Mouse (Mus musculus) midbrain, embryonic 12.5 days (tissue): ENCODE results near the gene Gm10306. TPM values are rescaled to one million over a fixed set of nuclear protein-coding genes. Genes with fewer than 3 reads are reported as not detected.

ENCODE experiments used
- ATAC-seq: fragments of 200-750 bp; cut with Nextera tagmentation; 2 replicates; pipeline ENCODE4 v1.8.0; 2017; ENCODE audit warnings: low read depth, moderate TSS enrichment, moderate library complexity; ENCODE audit not compliant: low FRiP score
- H3K27ac ChIP-seq: fragments of 300-500 bp; sonication (generic); replicated peaks from 2 replicates; pipeline ENCODE4 v1.5.1; 2016; ENCODE audit warnings: mild to moderate bottlenecking
- H3K27me3 ChIP-seq: fragments of 300-500 bp; sonication (generic); 2 replicates; pipeline ENCODE4 v1.6.1; 2016; ENCODE audit warnings: mild to moderate bottlenecking
- H3K36me3 ChIP-seq: fragments of 300-500 bp; sonication (generic); 2 replicates; pipeline ENCODE4 v1.6.1; 2016
- H3K4me1 ChIP-seq: fragments of 300-500 bp; sonication (generic); 2 replicates; pipeline ENCODE4 v1.6.1; 2016
- H3K4me2 ChIP-seq: fragments of 300-500 bp; sonication (generic); replicated peaks from 2 replicates; pipeline ENCODE4 v1.6.1; 2016; ENCODE audit warnings: mild to moderate bottlenecking, moderate library complexity
- H3K4me3 ChIP-seq: fragments of 300-500 bp; sonication (generic); 2 replicates; pipeline ENCODE4 v1.5.1; 2016; ENCODE audit warnings: mild to moderate bottlenecking
- H3K9ac ChIP-seq: fragments of 300-500 bp; sonication (generic); replicated peaks from 2 replicates; pipeline ENCODE4 v1.6.1; 2016; ENCODE audit warnings: mild to moderate bottlenecking, moderate library complexity
- H3K9me3 ChIP-seq: fragments of 300-500 bp; sonication (generic); 2 replicates; pipeline ENCODE4 v1.6.1; 2016; ENCODE audit warnings: mild to moderate bottlenecking
- WGBS: fragments of 180-500 bp; shearing (Covaris S2); methylation state at CpG from one replicate; pipeline ENCODE4 v1.1.7; 2016; 5-methylcytosine and 5-hydroxymethylcytosine counted together
- polyA plus RNA-seq: library from polyadenylated mRNA; unstranded; fragments of >200 nt; fragmentation: Nextera tagmentation; extraction: Ambion mirVana; gene quantifications from 2 replicates; pipeline ENCODE4 v1.2.1, GENCODE M21; 2016

Gene Gm10306
- polyA plus RNA-seq: 0.88 TPM in 1 of 2 replicates, not detected in the other

DNA sequence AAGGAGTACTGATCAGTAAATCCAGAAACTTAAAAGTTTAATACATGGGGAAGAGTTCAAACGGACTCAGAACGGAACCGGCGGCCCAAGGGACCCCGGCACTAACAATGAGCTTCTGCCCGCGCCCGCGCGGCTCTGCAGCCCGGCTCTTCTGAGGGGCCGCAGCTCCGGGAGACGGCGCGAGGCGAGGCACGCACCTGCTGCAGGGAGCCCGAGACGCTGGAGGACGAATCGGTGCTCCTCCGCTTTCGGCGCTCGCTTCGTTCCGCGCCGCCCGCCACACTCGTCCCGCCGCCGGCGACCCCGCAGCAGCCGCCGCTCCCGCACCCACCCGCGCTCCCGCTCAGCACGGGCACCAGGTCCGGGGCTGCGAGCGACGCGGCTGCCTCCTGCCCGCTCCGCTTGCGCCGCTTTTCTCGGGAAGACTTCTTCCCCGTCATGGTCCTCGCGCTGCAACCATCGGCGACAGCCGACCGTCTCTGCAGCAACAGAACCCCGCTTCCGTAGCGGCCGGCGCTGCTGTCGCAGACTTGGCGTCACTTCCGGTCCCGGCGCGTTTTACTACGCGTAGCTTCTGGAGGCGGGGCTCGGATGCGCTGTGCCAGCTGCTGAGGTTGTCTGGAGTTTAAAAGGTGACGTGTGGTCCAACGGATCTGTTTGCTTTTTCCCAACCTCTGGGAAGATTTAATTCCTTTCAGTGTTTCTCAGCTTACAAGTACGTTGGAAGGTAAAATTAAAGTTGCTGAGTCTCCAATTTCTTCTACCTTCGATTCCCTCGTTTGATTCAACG lies at the start of gene Gm10306, which contains the start of gene Caap1:
Gm10306 (plus strand) TSS at position 282 of the 790 bp plus-strand sequence.
Caap1 (minus strand) TSS at position 532 of the 790 bp plus-strand sequence.
- Histone ChIP-seq H3K9ac (peak within 1 kb of the TSS; percentile 83), H3K4me3 (peak within 1 kb of the TSS; percentile 98), H3K36me3 (no peaks in the 10 kb centered on the region), H3K27ac (peak within 1 kb of the TSS; percentile 88), H3K4me2 (peak within 1 kb of the TSS; percentile 69), H3K27me3 (no peaks in the 10 kb centered on the region), H3K9me3 (no peaks in the 10 kb centered on the region), H3K4me1 (peaks cover 10% of the 10 kb centered on the region)
- 1% methylated on average over 68 of the region's 83 CpGs for WGBS
- ATAC-seq: peak; percentile 98

- no peak for ATAC-seq
- Histone ChIP-seq H3K36me3 (peaks cover 22% of the 10 kb centered on the region), H3K9ac (no peak overlapping the region), H3K4me2 (no peak overlapping the region), H3K4me1 (no peaks in the 10 kb centered on the region), H3K9me3 (no peaks in the 10 kb centered on the region), H3K27ac (no peak overlapping the region), H3K4me3 (no peak overlapping the region), H3K27me3 (no peaks in the 10 kb centered on the region)
- WGBS: 72% methylated on average over 3 of the region's 3 CpGs
Observed at GRCm38 (mm10) chr4:94515366-94515765, 41.0 kb upstream of the Gm10306 start.

DNA sequence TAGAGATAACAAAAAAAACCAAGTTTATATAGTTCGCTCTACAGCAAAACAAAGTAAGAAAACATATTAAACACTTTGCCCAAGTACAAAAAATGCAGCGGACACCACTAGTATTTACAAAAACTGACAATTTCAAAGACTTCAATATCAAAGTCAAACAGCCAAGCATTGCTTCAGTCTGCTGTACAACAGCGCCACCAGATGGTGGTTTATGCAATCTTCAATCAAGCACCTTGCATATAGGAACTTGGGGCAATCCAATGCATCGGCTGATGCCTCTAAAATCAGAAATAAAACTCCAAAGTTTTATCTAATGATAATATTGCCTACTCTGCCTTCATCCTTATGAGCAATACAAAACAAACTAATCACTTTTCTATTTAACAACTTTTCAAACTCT lies 38.7 kb upstream of the Gm10306 start:
- Histone ChIP-seq H3K27me3 (no peaks in the 10 kb centered on the region), H3K9ac (no peak overlapping the region), H3K4me1 (no peaks in the 10 kb centered on the region), H3K4me2 (no peak overlapping the region), H3K27ac (no peak overlapping the region), H3K36me3 (peaks cover 10% of the 10 kb centered on the region), H3K4me3 (no peak overlapping the region), H3K9me3 (no peaks in the 10 kb centered on the region)
- 69% methylated on average over 4 of the region's 4 CpGs for WGBS
- no peak for ATAC-seq

DNA sequence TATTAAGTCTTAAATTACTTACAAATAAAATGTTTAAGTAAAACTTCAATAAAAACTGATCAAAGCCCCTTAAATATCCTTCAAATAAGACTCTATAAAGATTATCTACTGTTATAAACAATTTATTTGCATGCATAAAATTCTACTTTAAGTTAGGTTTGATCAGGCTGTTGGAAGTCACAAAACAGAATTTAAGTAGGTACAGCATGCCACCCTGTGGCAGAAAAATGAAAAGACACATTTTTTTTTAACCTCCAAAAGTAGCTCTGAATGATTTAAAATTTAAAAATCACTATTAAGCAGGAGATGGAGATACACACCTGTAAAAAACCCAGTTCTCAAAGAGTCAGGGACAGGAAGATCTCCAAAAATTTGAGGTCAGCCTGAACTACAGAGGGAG lies 33.0 kb upstream of the Gm10306 start:
- Histone ChIP-seq H3K4me3 (no peak overlapping the region), H3K4me1 (no peaks in the 10 kb centered on the region), H3K27ac (no peak overlapping the region), H3K4me2 (no peak overlapping the region), H3K27me3 (no peaks in the 10 kb centered on the region), H3K36me3 (no peaks in the 10 kb centered on the region), H3K9ac (no peak overlapping the region), H3K9me3 (no peaks in the 10 kb centered on the region)
- ATAC-seq: no peak

DNA sequence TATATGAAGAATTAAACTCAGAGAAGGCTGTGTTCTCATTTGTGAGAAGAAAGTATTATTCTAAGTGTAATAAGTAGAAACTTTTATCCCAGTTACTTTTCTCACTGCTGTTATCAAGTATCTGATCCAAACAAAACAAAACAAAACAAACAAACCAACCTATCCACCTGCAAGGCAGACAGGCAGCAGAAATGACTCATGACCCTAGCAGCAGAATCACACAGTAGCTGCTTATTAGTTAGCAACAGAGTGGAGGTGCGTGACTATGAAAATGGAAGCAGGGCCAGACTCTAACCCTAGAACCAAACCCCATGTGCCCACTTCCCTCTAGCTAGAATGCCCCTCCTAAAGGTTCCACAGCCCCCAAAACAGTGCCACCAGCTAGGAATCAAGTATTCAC lies 26.9 kb upstream of the Gm10306 start:
- no peak overlapping the region for H3K27ac ChIP-seq
- WGBS: 93% methylated on average over 1 of the region's 1 CpGs
- ATAC-seq: no peak

DNA sequence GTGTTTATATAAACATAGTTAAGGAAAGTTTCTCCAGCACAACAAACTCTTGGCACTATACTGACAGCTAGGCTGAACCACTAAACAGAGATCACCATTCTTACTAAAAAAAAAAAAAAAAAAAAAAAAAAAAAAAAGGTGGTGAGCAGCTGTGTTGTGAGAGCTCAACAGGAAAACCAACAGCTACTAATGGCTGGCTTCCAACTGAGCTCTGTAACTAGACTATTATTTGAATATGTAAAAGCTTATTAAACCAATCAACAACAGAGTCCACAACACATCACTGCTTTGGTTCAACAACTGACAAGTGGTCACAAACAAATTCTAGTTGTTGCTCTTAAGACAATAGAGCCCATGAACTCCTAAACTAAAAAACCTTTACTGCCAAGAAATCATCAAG lies 23.1 kb upstream of the Gm10306 start:
- Histone ChIP-seq H3K36me3 (peaks cover 3% of the 10 kb centered on the region; the same call in 1 of the 2 replicates), H3K4me3 (no peak overlapping the region), H3K9me3 (no peaks in the 10 kb centered on the region), H3K4me1 (no peaks in the 10 kb centered on the region), H3K4me2 (no peak overlapping the region), H3K9ac (no peak overlapping the region), H3K27me3 (no peaks in the 10 kb centered on the region), H3K27ac (no peak overlapping the region)
- ATAC-seq: no peak

More for the DNA sequence above, 26.9 kb upstream of the Gm10306 start:
- no peak overlapping the region for H3K4me3 ChIP-seq
- H3K9ac ChIP-seq: no peak overlapping the region
- H3K4me1 ChIP-seq: no peaks in the 10 kb centered on the region
- no peak overlapping the region for H3K4me2 ChIP-seq
- H3K36me3 ChIP-seq: 0 out of 2 replicates have a peak, but pooled peaks cover 3% of the 10 kb centered on the region
- no peaks in the 10 kb centered on the region for H3K27me3 ChIP-seq
- H3K9me3 ChIP-seq: no peaks in the 10 kb centered on the region

DNA sequence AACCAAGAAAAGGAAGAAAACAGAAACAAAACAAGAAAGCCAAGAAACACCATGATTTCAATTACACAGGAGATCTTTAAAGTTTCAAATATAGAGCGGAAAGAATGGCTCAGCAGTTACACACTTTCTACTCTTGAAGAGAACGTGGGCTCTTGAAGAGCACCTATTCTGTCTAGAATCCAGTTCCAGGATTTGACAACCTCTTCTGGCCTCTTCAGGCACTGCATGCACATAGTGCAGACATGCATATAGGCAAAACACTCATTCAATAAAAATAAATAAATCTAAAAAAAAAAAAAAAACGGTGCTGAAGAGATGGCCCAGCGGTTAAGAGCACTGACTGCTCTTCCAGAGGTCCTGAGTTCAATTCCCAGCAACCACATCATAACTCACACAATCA lies 13.3 kb upstream of the Gm10306 start:
- 94% methylated on average over 4 of the region's 4 CpGs for WGBS
- H3K9ac ChIP-seq: no peak overlapping the region

DNA sequence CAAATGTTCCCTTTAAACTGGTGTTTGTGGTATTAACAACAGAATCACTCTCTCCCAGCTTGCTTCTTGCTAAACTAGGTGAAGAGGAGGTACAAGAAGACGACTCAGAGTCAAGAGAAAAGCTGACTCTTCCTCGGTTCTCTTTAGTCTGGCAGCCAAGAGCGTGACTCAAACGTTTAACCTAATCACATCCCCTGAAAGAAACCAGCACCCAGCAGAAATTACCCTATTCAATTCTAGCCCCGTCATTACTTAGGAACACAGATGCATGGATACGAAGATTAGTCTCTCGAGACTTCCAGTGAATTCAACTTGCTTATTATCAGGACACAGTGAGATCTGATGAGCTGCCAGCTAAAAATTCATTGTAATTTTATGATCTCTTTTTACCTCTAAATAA lies 12.0 kb upstream of the Gm10306 start:
- Histone ChIP-seq H3K4me3 (no peak overlapping the region), H3K9ac (no peak overlapping the region), H3K36me3 (peaks cover 44% of the 10 kb centered on the region), H3K4me2 (no peak overlapping the region), H3K4me1 (no peaks in the 10 kb centered on the region), H3K27me3 (no peaks in the 10 kb centered on the region), H3K9me3 (no peaks in the 10 kb centered on the region), H3K27ac (no peak overlapping the region)
- ATAC-seq: no peak
- WGBS: 72% methylated on average over 7 of the region's 7 CpGs

More for the DNA sequence above, 13.3 kb upstream of the Gm10306 start:
- Histone ChIP-seq H3K4me1 (no peaks in the 10 kb centered on the region), H3K36me3 (peaks cover 55% of the 10 kb centered on the region), H3K4me3 (no peak overlapping the region), H3K27me3 (no peaks in the 10 kb centered on the region), H3K27ac (no peak overlapping the region), H3K4me2 (no peak overlapping the region), H3K9me3 (no peaks in the 10 kb centered on the region)
- no peak for ATAC-seq

- WGBS: 88% methylated on average over 5 of the region's 5 CpGs
- H3K9ac ChIP-seq: no peak overlapping the region
- peak overlapping the region; percentile 69 for H3K4me2 ChIP-seq
- H3K4me1 ChIP-seq: peaks cover 10% of the 10 kb centered on the region
- H3K9me3 ChIP-seq: no peaks in the 10 kb centered on the region
- no peaks in the 10 kb centered on the region for H3K27me3 ChIP-seq
- 0 out of 2 replicates have a peak overlapping the region, but pooled peaks have one; percentile 98 for H3K4me3 ChIP-seq
- ATAC-seq: no peak
- H3K27ac ChIP-seq: no peak overlapping the region
- no peaks in the 10 kb centered on the region for H3K36me3 ChIP-seq
Observed at GRCm38 (mm10) chr4:94554955-94555494, 1.3 kb upstream of the Gm10306 start.

- Histone ChIP-seq H3K27me3 (no peaks in the 10 kb centered on the region), H3K27ac (no peak overlapping the region), H3K9ac (no peak overlapping the region), H3K4me2 (no peak overlapping the region), H3K36me3 (no peaks in the 10 kb centered on the region), H3K4me1 (peaks cover 10% of the 10 kb centered on the region), H3K9me3 (no peaks in the 10 kb centered on the region), H3K4me3 (0 out of 2 replicates have a peak overlapping the region, but pooled peaks have one; percentile 10)
- WGBS: 76% methylated on average over 7 of the region's 7 CpGs
- ATAC-seq: no peak
Observed at GRCm38 (mm10) chr4:94557145-94557544, 799 bp downstream of the Gm10306 start.

DNA sequence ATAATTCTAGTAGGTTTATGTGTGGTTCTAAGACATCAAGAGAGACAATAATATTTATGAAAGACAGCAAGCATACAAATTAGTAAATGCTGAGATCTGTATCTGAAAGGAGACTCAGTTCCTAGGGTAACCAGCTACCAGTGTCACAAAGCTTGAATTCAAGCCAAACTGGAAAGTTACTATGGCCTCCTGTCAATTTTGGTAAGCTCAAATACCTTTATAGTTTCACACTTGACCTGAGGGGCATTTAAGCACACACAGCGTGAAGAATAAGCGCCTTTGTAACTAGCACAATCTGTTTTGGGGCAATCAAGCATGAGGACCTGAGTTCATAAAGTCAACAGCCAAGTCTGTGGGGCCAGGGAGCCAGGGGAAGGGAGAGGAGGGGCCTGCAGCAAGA lies 2.9 kb downstream of the Gm10306 start:
- no peak overlapping the region for H3K27ac ChIP-seq
- no peak overlapping the region for H3K4me2 ChIP-seq
- no peaks in the 10 kb centered on the region for H3K9me3 ChIP-seq
- no peak for ATAC-seq
- H3K4me3 ChIP-seq: no peak overlapping the region
- H3K9ac ChIP-seq: no peak overlapping the region
- H3K4me1 ChIP-seq: peaks cover 10% of the 10 kb centered on the region
- WGBS: 63% methylated on average over 2 of the region's 2 CpGs
- H3K27me3 ChIP-seq: no peaks in the 10 kb centered on the region
- no peaks in the 10 kb centered on the region for H3K36me3 ChIP-seq

DNA sequence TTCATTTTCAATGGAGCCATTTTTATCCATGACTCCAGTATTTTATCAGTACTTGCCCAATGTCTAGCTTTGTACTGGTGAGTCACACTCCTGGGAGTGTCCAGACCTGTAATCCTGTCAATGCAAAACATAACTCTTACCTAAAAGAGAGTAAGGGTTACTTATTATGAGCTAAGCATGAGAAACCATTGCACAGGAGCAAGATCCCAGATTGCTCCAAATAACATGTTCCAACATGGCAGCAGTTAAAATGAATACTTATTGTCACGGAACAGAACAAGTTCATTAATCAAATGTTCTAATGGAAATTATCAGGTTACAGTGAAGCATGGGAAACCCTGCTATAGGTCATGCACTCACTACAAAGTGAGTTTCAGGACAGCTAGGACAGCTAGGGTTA lies 4.0 kb downstream of the Gm10306 start:
- Histone ChIP-seq H3K4me2 (no peak overlapping the region), H3K27me3 (no peaks in the 10 kb centered on the region), H3K36me3 (no peaks in the 10 kb centered on the region), H3K9me3 (no peaks in the 10 kb centered on the region), H3K9ac (no peak overlapping the region), H3K4me1 (peaks cover 6% of the 10 kb centered on the region), H3K4me3 (no peak overlapping the region), H3K27ac (no peak overlapping the region)
- ATAC-seq: no peak
- 79% methylated on average over 1 of the region's 1 CpGs for WGBS
